Mouse (Mus musculus): ENCODE data around the gene Kcnip1. TPM values are rescaled to one million over a fixed set of nuclear protein-coding genes. Genes with fewer than 3 reads are reported as not detected.

The Kcnip1 gene
- total and polyA plus RNA-seq, 3 experiments = 0.04 to 0.17 TPM; not detected in 1

DNA sequence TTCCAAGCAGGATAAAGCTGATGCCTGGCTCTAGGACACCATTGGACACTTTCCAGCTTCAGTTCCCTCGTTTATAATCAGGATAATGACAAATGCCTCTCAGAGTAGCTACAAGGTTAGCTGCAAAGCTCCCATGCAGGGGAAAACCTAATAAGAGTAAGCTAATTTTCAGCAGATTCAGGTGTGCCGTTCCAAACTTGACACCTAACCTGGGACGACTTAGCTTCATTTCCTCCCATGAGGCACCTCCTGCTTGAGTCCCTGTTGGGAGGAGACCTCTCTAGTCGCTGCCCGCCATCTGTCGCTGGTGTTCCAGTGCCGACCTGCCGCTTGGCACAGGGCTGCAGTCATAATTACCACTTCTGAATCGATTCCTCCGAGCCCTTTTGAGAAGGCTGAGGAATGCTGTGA lies 211.4 kb downstream of the Kcnip1 start:
- Histone ChIP-seq H3K4me3 (replicated peaks in 1 of 3; ENCODE audit: low read depth in 2 of 3, low read length in 2 of 3, poor library complexity in 1 of 3) (no peak overlapping the region), H3K9ac (ENCODE audit: insufficient read depth, low read depth) (no peak overlapping the region), H3K36me3 (replicated peaks in 1 of 2; ENCODE audit: control insufficient read depth in 1 of 2, insufficient read depth in 1 of 2, low read length in 1 of 2) (no peaks in the 10 kb centered on the region), H3K4me2 (ENCODE audit: insufficient read depth, low read depth, poor library complexity, severe bottlenecking) (no peak overlapping the region), H3K79me2 (replicated peaks; ENCODE audit: control insufficient read depth, extremely low read depth, insufficient read depth, poor library complexity, severe bottlenecking) (no peaks in the 10 kb centered on the region), H3K27ac (ENCODE audit: insufficient read depth, low read depth) (no peak overlapping the region), H3K27me3 (replicated peaks) (peaks cover 86% of the 10 kb centered on the region), H3K9me3 (replicated peaks; ENCODE audit: low read length) (no peaks in the 10 kb centered on the region), H3K4me1 (ENCODE audit: control insufficient read depth in 1 of 2, insufficient read depth in 2 of 2) (no peaks in the 10 kb centered on the region)
- in situ Hi-C loops (cut with MboI; ENCODE audit: low pct_ligation_motif_present, low pct_unique_long_range_greater_than_20kb, low sequenced_read_pairs) (no loop called here), dilution Hi-C loops (cut with MboI; ENCODE audit: extremely low pct_ligation_motif_present, extremely low pct_unique_long_range_greater_than_20kb, low sequenced_read_pairs) (no loop called here)
- TF ChIP-seq PAX5 (IDR thresholded peaks at IDR 0.05; ENCODE audit: low read length) (no peak), TCF12 (IDR thresholded peaks at IDR 0.05; ENCODE audit: low read depth, low read length) (no peak), ZC3H11A (IDR thresholded peaks at IDR 0.05; ENCODE audit: low read depth, low read length) (no peak), GABPA (IDR thresholded peaks at IDR 0.05; ENCODE audit: insufficient replicate concordance, low read depth, low read length) (no peak), E2F4 (IDR thresholded peaks at IDR 0.05; ENCODE audit: insufficient replicate concordance, low read depth, low read length) (no peak), MYC (IDR thresholded peaks at IDR 0.05; ENCODE audit: low read depth, low read length) (no peak), USF2 (conservative IDR thresholded peaks at IDR 0.05; ENCODE audit: low read depth, low read length) (no peak), POLR2AphosphoS2 (IDR thresholded peaks at IDR 0.05; ENCODE audit: low read depth, low read length) (no peak)
- DNase-seq (ENCODE audit: extremely low read depth) = no peak

DNA sequence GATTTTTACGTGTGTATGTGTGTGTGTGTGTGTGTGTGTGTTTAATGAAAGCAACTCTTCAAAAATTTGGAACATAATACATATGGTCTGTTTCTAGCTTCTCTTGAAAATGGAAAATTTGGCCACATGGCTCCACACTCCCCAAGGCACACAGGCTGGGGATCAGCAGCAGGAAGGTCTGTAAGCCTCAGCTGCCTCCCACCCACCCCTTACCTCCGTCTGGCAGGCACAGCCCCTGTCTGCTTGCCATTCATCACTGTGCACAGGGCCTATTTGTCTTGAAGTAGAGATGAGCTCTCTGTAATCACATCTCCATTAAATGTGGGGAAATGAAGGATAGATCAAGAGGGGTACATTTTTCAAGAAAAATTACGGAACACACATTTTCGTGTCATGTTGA lies 212.7 kb downstream of the Kcnip1 start:
- in situ Hi-C loops (cut with MboI; ENCODE audit: low pct_ligation_motif_present, low pct_unique_long_range_greater_than_20kb, low sequenced_read_pairs) = no loop called here
- no peak overlapping the region for H3K4me2 ChIP-seq (ENCODE audit: insufficient read depth, low read depth, poor library complexity, severe bottlenecking)
- H3K79me2 ChIP-seq (replicated peaks; ENCODE audit: control insufficient read depth, extremely low read depth, insufficient read depth, poor library complexity, severe bottlenecking) = no peaks in the 10 kb centered on the region
- dilution Hi-C loops (cut with MboI; ENCODE audit: extremely low pct_ligation_motif_present, extremely low pct_unique_long_range_greater_than_20kb, low sequenced_read_pairs) = no loop called here
- no peak overlapping the region for H3K4me3 ChIP-seq (replicated peaks in 1 of 3; ENCODE audit: low read depth in 2 of 3, low read length in 2 of 3, poor library complexity in 1 of 3)
- H3K36me3 ChIP-seq (replicated peaks in 1 of 2; ENCODE audit: control insufficient read depth in 1 of 2, insufficient read depth in 1 of 2, low read length in 1 of 2) = no peaks in the 10 kb centered on the region
- H3K27ac ChIP-seq (ENCODE audit: insufficient read depth, low read depth) = no peak overlapping the region
- DNase-seq (ENCODE audit: extremely low read depth) = no peak
- H3K9ac ChIP-seq (ENCODE audit: insufficient read depth, low read depth) = no peak overlapping the region
- peaks cover 79% of the 10 kb centered on the region for H3K27me3 ChIP-seq (replicated peaks)
- TF ChIP-seq HCFC1 (IDR thresholded peaks at IDR 0.05; ENCODE audit: low read depth, low read length) (no peak), E2F4 (IDR thresholded peaks at IDR 0.05; ENCODE audit: insufficient replicate concordance, low read depth, low read length) (no peak), TCF12 (IDR thresholded peaks at IDR 0.05; ENCODE audit: low read depth, low read length) (no peak), RCOR1 (conservative IDR thresholded peaks at IDR 0.05; ENCODE audit: low read depth, low read length) (no peak), IRF4 (IDR thresholded peaks at IDR 0.05; ENCODE audit: low read depth, low read length) (no peak), ZNF384 (IDR thresholded peaks at IDR 0.05; ENCODE audit: low read depth, low read length) (no peak)
- H3K4me1 ChIP-seq (ENCODE audit: control insufficient read depth in 1 of 2, insufficient read depth in 2 of 2) = no peaks in the 10 kb centered on the region
- no peaks in the 10 kb centered on the region for H3K9me3 ChIP-seq (replicated peaks; ENCODE audit: low read length)

DNA sequence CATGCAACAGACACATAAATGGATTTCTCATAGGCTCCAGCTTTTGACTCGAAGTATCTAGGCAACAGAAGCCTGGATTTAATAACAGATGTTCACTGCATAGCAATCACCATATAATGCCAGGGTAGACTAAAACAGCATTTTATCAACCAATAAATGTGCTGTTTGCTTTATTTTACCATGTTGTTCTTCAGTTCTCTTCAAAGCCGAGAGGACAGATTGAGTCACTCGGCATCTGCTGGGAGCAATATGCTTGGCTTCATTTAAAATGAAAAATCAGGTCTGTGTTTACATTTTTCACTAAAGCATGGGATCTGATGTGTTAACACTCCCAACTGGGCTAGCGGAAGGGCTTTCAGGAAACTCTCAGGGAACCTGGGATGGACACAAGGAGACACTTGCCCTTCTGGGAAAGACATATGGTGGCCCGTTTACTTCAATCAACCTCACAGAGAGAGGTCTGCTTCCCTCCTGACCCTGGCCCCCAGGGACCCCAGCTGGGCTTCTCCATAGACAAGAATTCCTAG lies 220.3 kb downstream of the Kcnip1 start:
- H3K79me2 ChIP-seq (replicated peaks; ENCODE audit: control insufficient read depth, extremely low read depth, insufficient read depth, poor library complexity, severe bottlenecking) = no peaks in the 10 kb centered on the region
- in situ Hi-C loops (cut with MboI; ENCODE audit: low pct_ligation_motif_present, low pct_unique_long_range_greater_than_20kb, low sequenced_read_pairs) (no loop called here), dilution Hi-C loops (cut with MboI; ENCODE audit: extremely low pct_ligation_motif_present, extremely low pct_unique_long_range_greater_than_20kb, low sequenced_read_pairs) (no loop called here)
- peaks cover 71% of the 10 kb centered on the region for H3K27me3 ChIP-seq (replicated peaks)
- no peaks in the 10 kb centered on the region for H3K36me3 ChIP-seq (replicated peaks in 1 of 2; ENCODE audit: control insufficient read depth in 1 of 2, insufficient read depth in 1 of 2, low read length in 1 of 2)
- H3K27ac ChIP-seq (ENCODE audit: insufficient read depth, low read depth) = no peak overlapping the region
- no peak overlapping the region for H3K9ac ChIP-seq (ENCODE audit: insufficient read depth, low read depth)
- peaks cover under 1 to 8% of the 10 kb centered on the region in 2 experiments for H3K4me1 ChIP-seq (ENCODE audit: control insufficient read depth in 1 of 2, insufficient read depth in 2 of 2)
- no peak for TF ChIP-seq CHD2 (IDR thresholded peaks at IDR 0.05; ENCODE audit: low read length)
- no peak for TF ChIP-seq MYC (IDR thresholded peaks at IDR 0.05; ENCODE audit: low read depth, low read length)
- no peak for TF ChIP-seq USF2 (conservative IDR thresholded peaks at IDR 0.05; ENCODE audit: low read depth, low read length)
- no peaks in the 10 kb centered on the region for H3K9me3 ChIP-seq (replicated peaks; ENCODE audit: low read length)
- DNase-seq (ENCODE audit: extremely low read depth) = no peak
- H3K4me2 ChIP-seq (ENCODE audit: insufficient read depth, low read depth, poor library complexity, severe bottlenecking) = no peak overlapping the region
- H3K4me3 ChIP-seq (replicated peaks in 1 of 3; ENCODE audit: low read depth in 2 of 3, low read length in 2 of 3, poor library complexity in 1 of 3) = no peak overlapping the region
